Mouse (Mus musculus) layer of hippocampus, adult 11-12 months (tissue): ENCODE results near the gene Btrc.
"Not testable (repeated sequence)": the region's sequence is repeated elsewhere in the genome, so short reads cannot be mapped to it uniquely, and the experiment has no call there.

Source experiments
- DNase-seq: peaks from one replicate; pipeline ENCODE4 v3.0.0; 2022; ENCODE audit warnings: low spot score

Gene Btrc

DNA sequence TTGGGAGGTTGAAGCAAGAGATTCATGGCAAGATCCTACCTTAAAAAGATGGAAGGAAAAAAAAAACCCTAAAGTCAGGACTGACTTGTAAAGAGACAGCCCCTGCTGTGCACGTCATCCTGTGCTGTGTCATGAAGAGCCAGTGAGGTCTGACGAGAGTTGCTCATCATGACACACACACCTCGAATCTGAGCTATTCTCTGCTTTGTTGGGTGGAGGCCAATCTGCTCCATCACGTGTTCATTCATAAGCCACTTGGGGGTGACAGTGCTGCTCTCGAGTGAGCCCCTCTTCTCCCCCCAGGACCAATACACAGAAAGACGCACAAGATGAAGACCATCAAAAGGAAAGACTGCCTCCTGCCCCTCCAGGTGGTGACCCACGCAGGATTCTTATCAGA lies 170.1 kb downstream of the Btrc start:
- no peak for DNase-seq

DNA sequence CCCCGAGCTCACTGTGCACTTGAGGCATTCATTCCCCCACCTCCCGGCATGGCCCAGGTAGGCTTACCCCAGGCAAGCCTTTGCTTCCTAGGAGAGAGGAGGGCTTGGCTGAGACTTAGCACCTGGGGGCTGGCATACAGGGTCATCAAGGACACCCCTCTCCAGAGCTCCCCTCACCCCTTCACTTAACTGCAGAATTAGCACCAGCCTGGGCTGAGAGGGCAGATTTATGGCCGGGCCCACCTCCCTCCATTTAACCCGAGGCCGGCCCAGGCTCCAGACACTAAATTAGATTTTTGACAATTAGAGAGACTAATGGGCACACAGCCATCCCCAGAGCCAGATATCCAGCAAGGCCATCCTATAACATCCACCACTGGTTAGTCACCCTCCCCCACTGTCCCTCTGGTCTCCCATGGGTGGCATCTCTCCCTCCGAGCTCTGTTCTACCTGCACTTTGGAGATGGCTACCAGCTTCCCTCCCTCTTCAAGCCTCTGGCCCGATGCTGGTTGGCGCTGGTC lies 171.7 kb downstream of the Btrc start:
- no peak for DNase-seq

DNA sequence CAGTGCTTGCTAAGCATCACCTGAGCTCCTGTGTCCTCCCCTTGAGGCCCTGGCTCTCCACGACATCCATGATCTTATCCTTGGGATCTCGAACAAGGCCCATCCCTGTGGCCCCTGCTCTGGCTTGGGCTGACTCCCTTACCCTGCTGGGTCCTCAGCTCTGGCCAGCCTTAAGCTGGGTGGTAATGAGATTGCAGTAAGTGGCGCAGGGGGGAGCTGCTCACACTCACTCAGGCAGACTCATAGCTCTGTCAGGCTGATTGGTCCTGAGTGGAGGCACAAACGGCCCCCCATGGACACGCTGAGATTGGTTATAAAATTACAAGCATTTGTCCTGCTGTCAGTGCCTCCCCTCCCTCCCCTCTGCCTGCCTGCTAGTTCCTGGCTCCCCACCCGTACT lies 172.4 kb downstream of the Btrc start:
- DNase-seq = no peak

DNA sequence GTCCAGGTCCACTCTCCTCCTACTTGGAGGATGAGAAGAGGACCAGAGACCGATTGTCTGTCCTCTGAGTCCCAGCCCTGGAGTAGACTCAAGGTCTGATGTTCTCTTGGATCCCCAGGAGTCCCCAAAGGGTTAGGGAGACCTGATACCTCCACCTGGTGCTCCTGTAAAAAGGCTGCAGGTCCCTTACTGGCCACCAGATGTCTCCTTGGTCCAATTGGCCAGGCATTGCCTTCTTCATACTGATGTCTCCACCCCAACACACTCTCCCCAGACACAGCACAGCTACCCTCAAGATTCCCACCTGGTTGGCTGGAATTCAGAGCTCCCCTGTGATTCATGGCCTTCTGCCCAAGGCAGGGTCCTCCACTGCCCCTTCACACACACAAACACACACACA lies 174.0 kb downstream of the Btrc start:
- no peak for DNase-seq

DNA sequence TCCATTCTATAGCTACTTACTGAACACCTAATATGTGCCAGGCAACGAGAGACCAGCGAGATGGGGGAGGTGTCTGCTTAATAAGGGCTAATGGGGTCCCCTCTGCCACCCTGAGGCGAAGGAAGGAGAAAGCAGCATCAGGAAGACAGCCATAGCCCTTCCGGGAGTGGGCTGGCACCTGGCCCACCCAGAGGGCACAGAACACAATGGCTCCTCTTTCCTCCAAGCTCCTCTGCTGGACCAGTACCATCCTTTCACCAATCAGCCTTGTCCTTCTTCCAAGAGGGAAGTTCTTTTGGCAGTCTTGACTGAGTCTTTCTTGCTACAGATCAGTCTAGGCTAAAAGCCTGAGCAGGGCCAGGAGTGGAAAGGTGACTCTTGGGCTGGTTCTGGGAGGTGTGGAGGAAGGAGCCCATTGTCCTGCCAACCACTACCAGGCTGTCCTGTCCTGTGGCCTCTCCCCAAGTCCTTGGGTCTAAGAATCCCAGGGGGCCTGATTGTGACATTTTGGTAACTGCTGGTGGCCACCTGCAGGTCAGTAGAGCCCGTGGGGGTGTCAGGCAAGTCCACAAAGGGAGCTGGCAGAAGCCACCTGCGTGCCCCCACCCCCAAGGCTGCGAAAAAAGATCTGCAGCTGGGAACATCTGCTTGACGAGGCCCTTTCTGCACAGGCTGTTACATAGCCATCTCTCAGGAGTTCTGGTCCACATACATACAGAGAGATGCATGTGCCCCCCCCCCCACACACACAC lies 177.3 kb downstream of the Btrc start:
- peak; percentile 59 for DNase-seq

DNA sequence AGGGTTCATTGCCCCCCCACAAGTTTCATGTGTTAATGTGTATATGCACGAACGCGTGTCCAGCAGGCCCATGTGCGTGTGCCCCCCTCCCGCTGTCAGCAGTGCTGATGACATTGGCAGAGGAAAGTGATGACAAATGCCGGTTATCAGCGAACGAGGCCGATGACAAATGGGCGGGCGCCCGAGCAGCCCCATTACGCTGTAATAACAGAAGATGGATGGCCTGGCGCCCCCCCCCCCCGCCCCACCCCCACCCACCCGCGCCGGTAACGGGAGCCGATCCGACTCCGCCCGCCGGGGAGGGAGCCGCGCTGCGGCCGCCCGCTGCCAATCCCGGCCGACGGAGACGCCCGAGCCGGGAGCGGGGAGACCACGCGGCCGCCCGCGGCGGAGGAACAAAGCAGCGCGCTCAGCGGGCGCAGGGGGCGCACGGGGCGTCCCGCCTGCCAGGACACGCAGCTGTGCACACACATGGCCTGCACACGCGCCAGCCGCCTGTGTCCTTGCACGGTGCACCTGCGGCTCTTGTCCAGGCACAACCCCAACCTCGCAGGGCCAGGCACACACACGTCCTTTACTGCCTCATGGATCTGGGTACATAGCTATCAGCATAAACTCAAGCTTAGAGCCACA lies 178.0 kb downstream of the Btrc start:
- peak; percentile 57 for DNase-seq

DNA sequence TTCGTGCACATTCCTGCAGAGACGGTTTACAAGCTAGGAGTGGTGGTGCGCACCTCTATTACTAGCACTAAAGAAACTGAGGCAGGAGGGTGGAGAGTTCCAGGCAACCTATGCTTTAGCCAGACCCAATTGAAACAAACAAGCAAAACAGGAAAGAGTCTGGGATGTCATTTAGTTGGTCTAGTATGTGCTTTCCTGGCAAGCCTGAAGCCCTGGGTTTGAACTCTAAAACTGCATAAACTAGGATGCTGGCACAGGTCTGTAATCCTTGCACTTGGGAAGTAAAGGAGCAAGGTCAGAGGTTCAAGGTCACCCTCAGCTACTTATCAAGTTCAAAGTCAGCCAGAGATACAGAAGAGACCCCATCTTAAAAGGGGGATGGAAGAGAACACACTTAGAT lies 178.5 kb downstream of the Btrc start:
- DNase-seq = no peak

DNA sequence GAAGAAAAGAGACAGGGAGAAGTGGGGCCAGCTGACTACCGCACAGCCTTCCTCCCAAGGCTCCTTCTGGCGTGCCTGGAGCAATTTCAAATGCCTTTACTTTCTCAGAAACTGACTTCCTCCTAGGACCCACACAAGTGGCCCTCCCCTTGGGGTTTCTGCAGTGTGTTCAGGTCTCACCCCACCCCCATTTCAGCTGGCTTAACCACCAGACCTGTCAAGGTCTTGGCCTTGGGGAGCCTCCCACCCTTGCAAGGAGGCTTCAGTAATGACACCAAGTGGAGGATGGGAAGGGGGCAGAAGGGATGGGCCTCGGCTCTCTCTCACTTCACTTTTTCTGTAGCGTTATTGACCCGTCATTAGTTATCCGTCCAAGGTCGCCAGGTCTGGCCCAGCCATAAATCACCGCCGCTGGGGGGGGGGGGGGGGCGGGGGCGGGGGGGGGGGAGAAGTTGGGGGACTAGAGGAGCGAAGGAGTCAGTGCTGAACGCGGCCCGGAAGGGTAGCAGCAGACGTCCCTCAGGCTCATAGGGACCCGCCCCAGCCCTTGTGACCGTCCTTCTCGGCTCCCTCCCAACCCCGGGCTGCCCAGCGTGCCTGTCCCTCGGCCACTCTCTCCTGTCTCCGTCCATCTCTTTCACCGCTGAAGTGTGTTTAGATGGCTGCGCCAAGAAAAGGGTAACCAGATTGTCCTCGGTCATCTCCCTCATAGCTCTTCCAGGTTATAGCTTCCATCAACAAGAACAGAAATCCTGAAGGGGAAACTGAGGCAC lies 180.8 kb downstream of the Btrc start:
- DNase-seq = no peak

DNA sequence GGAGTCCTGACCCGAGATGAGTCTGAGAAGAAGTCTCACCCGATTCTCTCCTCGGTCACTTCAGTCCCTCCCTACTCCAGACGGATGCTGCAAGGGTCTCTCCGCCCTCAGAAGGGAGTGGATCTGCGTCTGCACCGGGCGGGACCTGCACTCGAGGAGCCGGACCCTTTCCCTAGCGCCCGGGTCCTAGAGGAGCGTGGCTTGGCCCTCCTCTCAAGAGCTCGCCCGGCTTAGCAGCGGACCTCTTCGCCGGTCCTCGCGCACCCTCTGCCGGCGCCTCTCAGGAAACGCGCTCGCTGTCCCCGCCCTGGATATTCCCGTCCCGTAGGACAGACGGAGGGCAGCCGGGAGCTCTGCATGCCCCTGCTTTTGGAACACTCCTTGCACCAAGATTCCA lies 181.4 kb downstream of the Btrc start:
- peak; percentile 85 for DNase-seq

DNA sequence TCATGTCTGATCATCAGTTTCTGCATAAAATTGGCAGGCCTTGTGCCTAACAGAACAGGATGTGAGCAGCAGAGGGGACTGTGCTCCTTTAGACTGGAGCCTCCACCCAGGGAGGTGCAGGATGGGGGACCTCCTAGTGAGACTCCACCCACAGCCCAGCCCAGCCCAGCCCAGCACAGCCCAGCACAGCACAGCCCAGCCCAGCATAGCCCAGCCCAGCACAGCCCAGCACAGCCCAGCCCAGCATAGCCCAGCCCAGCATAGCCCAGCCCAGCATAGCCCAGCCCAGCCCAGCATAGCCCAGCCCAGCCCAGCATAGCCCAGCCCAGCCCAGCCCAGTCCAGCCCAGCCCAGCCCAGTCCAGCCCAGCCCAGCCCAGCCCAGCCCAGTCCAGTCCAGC lies 184.7 kb downstream of the Btrc start:
- not testable (repeated sequence) for DNase-seq

DNA sequence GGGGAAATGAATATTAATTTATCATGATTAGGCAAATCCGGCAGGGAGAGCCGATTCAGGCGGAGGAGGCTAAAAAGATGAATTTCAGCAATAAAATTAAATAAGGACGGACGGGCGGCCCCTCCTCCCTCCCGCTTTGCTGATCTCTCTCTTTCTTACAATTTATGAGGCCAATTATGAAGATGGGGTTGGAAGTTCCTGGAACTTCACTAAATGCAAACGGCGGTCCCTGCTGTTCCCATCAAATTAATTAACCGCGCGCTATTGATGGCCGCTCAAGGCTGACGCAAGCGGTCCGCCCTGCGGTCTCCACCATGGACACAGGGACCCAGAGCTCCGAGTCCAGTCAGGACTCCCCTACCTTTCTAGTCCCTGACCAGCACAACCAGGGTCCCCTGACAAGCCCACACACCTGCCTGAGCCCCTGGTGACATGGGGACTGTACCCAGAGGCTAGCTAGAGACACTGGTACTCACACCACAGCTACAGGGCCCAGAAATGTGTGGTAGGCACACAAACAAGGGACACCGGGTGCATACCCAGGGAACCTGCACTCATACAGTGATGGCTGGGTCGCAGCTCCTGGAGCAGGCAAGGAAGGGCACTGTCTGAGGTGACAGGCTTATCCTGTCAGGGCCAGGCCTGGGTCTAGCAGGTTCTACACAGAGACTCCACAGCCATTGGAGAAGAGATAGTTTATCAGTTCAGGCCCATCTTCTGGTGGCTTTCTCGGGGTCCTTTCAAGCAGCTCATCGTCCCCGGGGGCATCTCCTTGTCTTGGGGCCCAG lies 185.8 kb downstream of the Btrc start:
- DNase-seq = no peak

DNA sequence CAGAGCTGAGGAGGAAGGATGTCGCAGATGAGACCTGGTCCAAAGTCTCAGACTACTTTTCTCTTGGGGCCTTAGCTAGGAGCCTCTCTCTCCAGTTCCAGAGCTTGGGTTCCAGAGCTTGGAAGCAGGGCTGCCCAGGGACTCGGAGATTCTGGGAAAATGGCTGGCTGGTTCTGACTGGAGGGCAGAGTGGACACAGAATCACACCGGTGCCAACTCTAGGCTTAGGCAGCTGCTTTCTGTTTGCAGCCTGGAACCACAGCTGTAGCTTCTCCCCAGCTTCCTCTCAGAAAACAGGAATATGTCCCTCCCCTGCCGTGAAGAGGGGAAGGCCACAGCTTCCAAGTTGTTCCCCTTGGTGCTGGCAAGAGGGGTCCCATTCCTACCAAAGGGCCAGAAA lies 186.4 kb downstream of the Btrc start:
- no peak for DNase-seq

DNA sequence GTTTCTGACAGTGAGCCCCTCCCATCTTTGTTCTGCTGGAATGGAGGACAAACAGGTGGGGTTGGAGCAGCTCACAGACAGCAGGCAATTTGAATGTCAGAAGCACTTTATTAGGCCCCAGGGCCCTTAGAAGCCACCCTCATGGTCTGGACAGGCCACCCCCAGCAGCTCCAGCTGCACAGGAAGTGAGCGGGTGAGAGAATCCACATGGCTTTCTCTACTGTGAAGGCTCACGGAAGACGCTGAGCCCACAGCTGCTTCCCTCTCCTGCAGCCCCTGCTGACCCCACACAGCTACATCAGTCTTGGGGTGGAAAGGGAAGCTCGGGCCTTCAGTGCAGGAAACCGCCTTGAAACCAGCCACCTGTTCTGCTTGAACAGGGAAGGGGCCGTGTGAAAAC lies 188.7 kb downstream of the Btrc start:
- no peak for DNase-seq

DNA sequence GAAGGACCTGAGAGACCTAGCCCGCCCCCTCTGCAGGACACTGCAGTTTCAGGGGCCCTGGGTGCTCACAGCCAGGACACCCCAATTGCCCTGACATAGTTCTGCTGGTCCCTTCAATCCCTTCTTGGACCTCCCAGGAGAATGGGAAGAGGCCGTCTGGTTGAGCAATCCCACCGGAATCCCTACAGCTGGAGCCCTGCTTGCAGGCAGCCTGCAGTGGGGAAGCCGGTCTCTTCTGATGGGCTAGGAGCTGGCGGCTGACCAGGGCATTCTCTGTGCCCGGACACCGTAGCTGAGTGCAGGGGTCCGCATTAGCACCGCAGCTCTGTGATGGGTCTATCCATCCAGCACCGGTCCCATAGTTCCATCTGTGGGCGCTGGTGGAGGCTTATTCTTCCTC lies 190.6 kb downstream of the Btrc start:
- DNase-seq = no peak

DNA sequence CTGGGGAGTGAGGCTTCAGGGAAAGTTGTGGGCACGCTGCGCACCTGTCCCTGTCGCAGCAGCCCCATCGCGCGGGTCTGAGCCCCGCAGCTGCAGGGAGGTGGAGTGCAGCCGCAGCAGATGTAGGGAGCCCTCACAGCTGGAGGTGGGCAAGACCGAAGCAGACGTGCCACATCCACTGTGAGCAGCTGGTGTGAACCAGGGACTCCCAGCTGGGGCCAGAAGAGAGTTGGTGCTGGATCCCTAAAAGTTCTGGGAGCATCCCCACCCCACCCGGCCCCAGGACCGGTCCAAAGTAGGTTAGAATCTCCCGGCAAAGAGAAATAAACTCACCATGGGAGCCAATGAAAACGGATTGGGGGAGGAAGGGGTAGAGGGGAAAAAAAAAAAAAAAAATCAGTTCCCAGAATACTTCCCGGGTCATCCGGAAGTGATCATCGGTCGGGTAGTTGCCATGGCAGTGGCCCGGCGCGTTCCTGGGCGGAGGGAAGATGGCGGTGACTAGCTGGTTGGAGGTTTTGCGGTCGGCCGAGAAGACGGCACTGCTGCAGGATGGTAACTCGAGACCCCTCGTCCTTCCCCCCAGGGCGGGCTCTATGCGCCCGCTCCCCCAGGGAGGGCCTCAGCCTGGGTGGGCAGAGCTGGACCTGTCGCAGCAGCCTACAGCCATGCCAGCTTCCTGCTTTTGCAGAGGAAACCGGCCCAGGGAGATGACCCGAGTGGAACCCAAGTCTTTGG lies 196.8 kb downstream of the Btrc start, which contains the start of the genes Poll and Gm17018:
Gene Poll, minus strand, starts transcription at position 379 of the 738 bp plus-strand sequence.
Gene Gm17018, plus strand, starts transcription at position 463 of the 738 bp plus-strand sequence.
- DNase-seq = peak; percentile 84

DNA sequence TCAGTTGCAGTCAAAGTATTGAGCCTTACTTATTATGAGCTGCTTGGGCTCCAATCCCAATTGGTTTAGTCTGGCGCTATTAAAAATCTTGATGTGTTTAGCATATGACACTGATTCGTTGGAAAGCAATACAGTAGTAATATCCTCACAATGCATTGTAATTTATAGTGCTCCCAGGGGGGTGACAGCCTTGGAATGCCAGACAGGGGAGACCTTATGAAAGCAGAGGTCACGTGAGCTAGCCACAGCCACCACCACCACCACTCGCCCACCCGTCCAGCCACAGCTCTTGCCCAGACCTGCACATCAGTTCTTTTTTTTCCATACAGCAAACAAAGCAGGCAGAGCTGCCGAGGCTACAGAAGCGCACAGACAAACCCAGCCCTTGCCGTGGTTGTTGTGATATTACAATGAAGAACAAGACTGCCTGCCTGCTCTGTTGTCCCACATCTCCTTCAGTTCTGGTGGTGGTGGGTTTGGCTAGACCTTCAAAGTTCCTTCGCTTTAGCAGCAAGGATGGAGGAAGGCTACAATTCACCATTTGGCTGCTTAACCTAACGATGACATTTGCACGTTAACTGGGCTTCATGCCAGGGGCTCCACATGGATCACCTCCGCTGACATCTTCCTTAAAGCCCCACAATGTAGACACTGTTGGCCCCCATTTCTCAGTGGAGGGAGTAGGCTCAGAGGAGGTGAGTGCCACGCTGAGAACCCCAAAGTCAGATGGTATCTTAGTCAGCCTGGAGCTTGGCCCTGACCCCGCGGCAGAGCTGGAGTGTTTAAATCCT lies 202.6 kb downstream of the Btrc start:
- no peak for DNase-seq

DNA sequence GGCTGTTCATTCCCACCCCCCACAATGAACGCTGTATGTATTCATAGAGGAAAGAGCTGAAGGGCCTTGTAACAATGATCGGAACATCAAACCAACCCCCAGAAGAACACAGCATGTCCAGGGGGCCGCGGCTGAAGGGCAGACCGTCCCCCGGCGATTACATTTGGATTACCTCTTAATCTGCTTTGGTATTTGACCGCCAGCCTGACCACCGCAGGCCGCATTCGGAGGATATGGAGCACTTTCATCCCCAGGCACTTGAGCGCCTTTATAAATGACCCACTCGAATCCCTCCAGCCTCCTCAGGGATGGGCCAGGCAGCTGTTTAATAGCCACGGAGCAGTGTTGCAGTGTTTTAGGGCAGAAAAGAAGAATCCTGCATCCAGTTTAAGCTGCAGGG lies 203.8 kb downstream of the Btrc start:
- DNase-seq = no peak

DNA sequence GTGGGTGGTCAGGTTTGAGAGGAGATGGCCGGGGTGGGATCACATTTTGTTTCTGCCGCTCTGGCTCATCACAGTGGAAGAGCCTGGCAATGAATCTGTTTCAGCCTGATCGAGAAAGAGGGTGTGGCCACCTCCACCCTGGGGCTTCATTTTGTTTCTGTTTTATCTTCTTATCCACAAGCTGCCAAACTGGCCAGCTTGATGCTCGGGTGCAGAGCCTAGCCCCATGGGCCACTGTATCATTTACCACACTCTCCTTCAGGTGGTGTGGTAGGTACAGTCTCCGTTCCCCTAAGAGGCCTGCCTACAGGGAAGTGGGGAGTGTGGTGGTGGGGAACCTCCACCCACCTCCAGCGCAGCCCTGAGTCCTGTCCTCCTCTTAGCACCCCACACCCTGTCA lies 209.5 kb downstream of the Btrc start:
- DNase-seq = no peak

DNA sequence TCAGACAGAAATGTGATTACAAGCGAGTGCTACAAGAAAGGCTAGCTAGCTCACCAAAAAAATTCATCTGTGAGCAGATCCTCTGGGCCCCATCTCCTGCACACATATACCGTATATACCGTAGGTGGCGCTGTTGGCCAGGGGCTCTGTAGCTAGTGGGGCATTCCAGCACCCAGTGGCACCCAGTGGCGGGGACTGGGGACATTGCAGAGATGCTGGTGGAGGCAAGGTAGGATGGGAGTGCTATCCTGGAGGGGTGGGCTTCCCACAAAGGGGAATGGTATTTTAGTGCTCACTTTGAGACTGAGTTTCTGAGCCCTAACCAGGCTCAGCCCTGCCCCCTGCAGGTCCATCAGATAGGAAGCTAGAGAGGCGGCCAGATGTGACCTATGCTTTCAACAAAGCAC lies 210.3 kb downstream of the Btrc start:
- DNase-seq = peak; percentile 84

DNA sequence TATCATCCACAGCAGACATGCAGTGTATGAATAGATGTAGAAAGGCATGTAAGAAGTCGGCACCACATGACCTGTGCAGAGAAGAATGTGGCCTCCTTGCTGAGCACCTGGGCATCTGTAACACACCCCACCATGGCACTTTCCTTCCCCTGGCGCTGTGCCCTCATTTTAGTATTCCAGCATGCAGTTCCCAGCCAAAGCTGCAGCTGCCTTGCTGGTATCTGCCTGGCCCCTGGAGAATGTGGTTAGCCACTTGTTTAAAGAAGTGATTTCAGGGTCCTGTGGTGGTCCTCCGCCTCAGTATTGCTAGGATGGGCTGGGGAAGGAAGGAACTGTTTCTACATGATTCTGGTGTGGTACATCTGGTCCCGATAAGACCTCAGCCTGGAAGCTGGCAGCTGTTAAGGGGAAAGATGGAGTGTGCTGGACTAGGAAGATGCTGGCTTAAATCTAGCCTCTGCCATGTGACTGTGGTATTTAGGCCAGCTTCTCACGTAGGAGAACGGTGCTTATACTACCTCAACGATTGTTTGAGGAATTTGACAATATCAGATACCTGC lies 210.9 kb downstream of the Btrc start:
- no peak for DNase-seq
